Mouse (Mus musculus) cortical plate, adult 2 months (tissue): ENCODE results near the gene Tnni3.

Experiments
- CTCF ChIP-seq: fragments of 200-500 bp; IDR thresholded peaks from 2 replicates; pipeline ENCODE4 v1.5.1; 2011; ENCODE audit warnings: mild to moderate bottlenecking, control low read depth, low read length; ENCODE audit not compliant: insufficient read depth; ENCODE audit errors: extremely low read depth
- POLR2A ChIP-seq: fragments of 200-500 bp; IDR thresholded peaks from 2 replicates; pipeline ENCODE4 v1.6.1; 2011; ENCODE audit warnings: mild to moderate bottlenecking, low read length, control low read depth; ENCODE audit not compliant: insufficient read depth; ENCODE audit errors: extremely low read depth

- TF ChIP-seq CTCF = no peak
- TF ChIP-seq POLR2A = no peak
Observed at GRCm38 (mm10) chr7:4542013-4542412, 18.0 kb upstream of the Tnni3 start.
